Mouse (Mus musculus) brain, embryonic 18.5 days (tissue): ENCODE data around the gene Unc50.
A peak's percentile ranks its signal among the peaks of the same experiment; 100 is the strongest.

Source experiments
- DNase-seq: peaks from one replicate; pipeline ENCODE4 v3.0.0-alpha.2; 2012; ENCODE audit warnings: low read depth, low spot score

Unc50 gene

DNA sequence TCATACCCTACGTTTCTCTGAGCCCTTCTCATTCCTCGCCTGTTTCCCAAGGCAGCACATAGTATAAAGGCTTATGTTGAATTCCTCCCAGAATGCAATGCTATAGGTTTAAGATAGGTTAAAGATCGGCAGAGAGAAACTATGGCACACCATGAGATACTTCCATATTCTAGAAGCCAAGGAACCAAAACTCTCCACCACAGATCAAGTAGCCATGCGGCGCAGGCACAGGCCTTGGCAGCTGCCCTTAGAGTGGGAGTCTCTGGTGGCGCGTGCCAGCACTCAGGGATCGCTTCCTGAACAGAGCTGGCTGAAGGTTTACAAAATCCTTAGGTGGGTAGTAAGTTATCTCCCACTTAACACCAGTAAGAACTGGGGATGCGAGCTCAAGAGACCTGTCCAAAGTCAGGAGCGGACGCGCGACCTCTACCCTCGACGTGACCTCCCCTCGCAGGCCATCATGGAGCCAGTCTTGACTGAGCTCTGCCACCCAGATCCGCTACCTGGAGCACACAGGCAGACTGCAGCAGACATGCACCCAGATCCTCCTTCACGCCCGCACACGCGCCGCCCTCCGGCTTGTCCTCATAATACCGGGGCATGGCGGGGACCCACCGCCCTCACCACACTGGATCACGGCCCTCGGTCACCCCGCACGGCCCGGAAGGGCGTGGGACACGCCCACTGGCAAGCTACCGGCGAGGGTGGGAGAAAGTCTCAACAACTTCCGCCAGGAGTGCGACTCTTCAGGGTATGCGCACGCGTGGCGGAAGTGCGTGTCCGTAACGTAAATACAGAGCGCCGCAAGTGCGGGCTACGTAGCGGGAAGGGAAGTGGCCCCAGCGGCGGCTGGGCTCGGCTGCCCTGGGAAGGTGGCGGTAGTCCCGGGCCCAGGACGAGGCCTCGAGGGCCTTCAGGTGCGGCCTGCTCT, at the start of gene Unc50, which contains the start of gene Coa5:
TSS of gene Unc50 (plus strand) at position 774 of the 931 bp plus-strand sequence.
TSS of gene Coa5 (minus strand) at position 738 of the 931 bp plus-strand sequence.
- peak; percentile 90 for DNase-seq

DNA sequence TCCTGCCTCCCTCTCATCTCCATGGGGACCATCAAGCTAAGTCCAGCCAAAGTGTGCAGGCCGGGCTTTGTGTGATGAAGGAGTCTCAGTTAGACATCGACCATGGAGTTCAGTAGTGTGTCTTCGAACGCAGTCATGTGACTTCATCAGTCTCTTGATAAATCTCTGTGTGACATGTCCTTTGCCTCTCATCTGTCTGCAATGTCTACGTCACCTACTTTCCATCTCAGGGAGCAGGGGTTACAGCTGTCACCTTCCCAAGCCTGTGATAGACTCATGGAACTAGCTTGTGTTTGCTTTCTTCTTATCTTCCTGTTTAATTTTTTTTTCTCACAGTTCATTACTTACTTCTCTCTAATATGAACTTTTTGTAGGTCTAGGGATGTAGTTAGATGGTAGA, 49.0 kb upstream of the Unc50 start:
- DNase-seq, result no peak

DNA sequence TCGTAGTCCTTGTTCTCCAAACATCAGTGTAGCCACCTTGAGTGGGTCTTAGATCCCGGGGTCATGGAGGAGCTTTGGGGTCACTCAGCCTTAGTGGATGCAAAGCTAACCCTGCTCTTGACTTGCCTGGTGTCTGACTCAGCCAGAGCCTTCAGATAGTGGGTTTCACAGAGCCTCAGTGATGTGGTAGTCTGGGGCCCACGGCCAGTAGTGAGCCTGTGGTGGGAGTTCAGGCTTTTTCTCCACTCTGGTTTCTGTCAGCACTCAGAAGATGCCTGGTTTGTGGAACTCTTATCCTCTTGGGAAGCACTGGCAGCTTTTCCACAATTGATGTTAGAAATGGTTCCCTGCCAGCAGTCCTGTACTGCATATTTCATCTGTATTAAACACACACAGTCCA, 45.6 kb upstream of the Unc50 start:
- no peak for DNase-seq

DNA sequence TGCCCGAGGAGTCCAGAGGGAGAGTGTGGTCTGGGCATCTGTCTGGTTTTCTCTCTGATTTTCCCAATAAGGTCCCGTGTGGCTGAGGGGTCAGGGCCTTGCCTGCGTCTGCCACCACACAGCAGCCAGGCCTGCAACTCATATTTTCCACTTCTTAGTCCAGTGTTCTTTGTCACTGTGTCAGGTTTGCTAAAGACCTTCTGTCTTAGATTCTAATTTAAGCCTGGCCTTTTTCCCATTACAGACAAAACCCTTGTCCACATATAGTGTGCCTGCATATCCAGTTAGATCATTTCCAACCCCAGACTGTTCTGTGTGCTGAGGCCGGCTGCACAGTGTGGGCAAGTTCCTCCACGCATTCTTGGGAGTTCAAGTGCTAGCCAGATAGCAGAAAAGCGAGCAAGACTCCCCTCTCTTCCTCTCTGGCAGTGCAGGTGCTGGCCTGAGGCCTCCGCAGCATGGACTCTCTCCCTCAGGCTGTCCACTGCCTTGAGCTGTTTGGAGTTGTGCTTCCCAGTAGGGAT, 43.4 kb upstream of the Unc50 start:
- no peak for DNase-seq

DNA sequence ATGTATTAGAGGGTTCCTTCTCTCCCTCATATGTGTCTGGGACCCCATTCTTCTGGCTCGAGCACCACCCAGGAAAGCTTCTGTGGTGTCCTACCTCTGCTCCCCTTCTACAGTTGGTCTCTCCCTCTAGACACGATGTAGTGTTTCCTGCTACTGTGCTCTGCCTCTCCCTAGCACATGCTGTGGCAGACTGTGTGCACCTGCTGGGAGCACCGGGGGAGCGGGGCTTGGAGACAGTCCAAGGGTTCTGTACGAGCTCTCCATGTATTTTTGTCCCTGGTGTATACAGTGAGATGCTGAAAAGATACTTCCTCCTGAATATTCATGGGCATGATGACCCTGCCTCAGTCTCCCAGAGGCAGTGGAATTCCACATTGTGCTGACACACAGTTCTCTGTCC, 36.8 kb upstream of the Unc50 start:
- no peak for DNase-seq

DNA sequence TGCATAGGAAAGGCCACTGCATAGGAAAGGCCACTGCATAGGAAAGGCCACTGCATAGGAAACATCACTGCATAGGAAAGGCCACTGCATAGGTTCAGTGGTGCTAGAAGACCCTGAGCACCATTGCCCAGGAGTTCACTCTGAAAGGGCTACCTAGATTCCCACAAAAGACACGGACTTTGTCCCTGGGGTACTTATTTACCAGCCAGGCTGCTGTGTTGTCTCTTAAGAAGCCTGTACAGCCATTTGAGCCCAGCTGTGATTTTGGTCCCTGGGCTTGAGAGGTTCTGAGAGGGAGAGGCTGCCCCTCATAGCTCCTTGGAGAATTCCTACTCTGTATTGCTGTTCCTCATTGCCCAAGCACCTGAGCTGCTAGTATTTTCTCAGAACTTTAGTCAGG, 33.5 kb upstream of the Unc50 start:
- DNase-seq, result no peak

DNA sequence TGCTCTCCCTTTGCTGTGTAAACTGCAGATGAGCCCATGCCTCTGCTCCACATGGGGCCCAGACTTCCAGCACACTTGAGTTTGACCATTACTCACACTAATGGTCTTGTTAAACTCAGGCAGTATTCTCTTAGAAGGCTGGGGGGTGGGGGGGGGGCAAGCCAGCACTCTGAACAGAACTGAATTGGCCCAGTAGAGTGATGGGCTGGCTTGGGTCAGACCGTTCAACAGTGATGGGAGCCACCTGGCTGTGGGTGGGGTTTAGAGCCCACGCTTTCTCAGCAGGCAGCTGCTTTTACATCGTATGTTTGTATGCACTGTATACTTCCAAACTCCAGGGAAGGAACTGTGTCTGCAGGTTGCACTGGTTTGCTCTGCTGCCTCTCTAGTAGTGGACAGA, 31.0 kb upstream of the Unc50 start:
- no peak for DNase-seq

DNA sequence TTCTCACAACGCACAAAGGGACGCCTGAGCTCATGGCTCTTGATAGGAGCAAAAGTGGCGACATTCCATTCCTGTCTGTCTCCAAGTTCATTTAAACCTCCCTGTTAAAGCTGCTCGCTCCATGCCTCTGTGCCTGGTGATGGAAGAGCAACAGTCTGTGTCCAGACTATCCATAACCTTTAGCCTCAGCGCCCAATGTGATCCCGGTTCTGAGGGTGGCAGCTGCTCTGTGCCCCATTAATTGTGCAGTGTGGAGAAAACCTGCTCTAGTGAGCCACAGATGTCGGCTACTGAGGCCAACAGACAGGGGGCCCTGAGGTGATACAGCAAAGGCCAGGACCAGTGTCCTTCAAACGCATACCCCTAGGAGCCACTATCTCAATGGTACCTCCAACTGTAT, 30.2 kb upstream of the Unc50 start:
- DNase-seq, result no peak

DNA sequence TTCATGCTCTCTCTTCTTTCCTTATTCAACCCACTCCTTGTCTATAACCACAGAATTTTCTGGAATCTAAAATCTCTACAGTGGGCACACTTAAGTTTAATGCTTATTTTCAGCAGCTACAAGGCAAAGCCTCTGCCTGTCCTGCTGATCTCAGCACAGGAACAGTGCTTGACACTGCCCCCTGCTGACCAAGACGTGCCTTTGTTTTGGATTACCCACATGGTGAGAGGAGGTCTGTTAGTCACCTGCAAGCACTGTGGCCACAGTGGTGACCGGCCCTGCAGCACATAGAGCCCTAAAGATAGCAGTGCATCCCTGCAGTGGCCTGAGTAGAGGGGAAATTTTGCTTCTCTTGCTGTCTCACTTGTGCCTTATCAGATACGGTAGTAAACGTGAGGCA, 28.3 kb upstream of the Unc50 start:
- no peak for DNase-seq

DNA sequence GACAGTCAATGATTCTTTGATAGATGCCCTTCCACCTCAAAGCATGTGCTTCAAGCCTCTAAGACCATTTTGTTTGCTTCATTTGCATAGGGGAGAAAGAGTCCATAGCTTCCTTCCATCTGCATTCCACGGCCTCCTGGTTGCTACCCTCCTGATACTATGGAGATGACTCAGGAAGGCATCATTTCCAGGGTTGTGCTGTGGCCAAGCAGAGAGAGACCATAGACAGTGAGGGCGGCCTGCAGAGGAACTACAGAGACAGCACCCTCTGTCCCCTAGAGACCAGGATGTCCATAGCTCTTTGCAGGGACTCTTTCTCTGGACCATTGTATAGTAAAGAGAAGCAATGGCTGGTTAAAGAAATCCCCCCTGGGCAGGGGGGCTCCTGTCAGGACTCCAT, 24.8 kb upstream of the Unc50 start:
- no peak for DNase-seq

DNA sequence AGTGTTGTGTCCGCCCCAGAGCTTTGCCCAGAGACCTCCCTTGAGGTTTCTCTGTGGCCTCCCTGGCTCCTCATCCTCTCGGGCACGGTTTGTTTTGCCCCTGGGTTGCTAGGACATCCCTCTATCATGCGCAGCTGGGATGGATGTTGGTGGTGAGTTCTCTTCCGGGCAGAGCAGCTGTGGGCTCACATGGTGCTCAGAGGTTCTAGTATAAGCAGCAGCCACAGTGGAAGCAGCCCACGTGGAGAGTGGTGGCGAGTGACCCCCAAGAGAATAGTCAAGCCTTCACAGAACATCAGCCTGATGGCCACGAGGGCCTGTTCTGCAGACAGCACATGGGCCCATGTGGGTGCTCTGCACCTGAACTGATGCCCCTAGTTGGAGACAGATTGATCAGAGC, 22.7 kb upstream of the Unc50 start:
- DNase-seq, result no peak

DNA sequence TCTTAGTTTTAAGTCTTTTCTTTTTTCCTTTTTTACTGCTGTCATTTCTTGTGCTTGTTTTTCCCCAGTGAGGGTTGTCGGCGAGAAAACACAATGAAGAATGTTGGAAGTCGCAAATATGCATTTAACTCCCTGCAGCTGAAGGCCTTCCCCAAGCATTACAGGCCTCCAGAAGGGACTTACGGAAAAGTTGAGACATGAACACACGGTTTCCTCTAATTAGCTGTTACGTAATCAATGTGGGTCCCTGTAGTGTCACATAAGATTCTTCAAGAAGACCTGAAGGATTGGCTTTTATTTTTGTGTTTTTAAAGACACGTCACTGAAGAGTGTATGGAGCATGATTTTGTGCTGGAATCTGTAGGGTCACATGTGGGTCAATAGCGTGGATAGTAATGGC, 21.9 kb upstream of the Unc50 start:
- no peak for DNase-seq

DNA sequence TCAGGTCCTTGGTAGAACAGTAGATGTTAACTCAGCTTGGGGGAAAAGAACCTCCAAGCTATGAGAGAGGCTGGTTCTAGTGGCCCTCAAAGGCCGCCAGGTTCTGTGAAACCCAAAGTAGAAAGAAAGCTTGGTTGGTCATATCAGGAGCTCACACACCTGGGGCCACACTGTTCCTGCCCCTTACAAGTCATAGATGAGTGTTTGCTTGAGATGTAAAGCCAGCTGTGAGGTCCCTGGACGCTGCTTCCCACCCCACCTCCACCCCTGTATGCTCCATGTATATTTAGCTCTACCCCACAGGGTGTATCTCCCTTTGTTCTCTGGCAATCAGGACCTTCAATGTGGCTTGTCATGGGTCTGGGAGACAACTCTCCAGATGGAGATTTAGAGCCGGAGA, 21.3 kb upstream of the Unc50 start:
- no peak for DNase-seq

DNA sequence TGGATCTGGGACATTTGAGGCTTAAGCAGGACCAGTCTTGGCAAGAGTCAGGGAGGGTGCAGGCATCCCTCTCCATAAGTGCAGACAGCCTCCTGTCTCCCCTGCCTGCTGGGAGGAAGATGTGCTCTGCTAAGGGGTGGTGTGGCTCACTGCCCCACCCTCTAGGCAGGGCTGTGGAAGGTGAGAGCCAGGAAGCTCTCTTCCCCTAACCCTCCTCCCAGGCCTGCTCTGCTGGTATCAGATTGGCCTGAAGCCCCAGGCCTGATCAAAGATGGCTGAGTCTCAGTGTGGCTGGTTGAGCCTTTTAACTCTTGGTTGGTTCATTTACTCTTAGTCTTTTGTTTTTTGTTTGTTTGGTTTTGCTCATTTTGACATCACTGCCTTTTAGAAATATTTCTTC, 20.3 kb upstream of the Unc50 start:
- DNase-seq, result no peak

DNA sequence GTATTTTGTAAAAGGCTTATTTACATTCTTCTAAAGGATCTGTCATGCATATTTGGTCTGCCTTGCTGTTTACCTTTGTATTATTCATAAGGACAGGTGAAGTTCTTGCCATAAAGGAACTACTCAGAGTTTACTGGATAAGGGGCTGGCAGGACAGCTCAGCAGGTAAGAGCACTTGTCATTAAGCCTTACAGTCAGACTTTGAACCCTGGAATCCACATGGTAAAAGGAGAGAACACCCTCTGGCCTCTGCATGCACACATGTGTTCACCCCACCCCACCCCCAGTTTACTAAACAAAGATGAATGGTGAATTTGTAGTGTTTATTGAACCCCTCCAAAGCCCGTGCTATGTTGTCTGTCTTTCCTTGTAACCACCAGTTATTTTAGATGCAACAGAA, 14.5 kb upstream of the Unc50 start:
- no peak for DNase-seq

DNA sequence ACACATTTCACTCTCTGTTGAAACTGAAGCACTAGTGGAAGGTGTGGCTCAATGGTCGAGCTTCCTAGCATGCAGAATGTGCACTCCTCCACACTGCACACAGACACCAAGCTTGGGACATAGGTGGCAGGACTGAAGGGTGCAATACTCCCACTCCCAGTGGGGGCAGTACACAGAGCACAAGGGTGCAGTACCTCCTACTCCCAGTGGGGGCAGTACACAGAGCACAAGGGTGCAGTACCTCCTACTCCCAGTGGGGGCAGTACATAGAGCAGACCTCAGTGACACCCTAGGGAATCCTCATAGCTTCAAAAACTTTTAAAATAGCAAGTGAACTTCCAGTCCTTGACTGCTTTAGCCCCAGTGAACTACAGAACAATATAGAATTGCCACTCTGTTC, 10.5 kb upstream of the Unc50 start:
- no peak for DNase-seq

DNA sequence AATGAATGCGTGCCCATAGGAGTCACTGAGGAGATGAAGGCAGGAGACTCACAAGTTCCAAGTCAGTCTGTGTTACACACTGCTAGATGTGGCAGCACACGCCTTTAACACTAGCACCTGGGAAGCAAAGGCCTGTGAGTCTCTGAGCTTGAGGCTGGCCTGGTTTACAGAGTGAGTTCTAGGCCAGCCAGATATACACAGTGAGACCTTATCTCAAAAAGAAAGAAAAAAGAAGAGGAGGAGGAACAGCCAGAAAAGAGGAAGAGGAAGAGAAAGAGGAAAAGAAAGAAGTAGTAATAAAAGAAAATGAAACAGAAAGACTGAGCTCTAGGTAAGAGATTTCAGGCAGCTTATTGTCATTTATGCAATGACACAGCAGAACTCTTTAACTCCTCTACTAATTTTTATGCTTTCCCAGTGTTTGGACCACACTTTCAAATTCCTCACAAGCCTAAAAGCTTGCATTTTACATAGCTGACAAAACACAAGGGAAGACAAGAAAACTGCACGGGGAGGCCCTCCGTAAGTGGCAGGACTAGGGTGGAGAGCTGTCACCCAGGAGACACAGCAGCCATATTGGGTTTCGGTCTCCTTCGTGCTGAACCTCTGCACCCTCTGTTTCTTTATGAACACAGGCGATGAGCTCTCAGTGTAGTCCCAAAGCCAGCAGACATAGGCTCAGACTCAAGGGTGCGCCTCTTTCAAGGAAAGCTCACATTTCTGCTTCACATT, 2.6 kb upstream of the Unc50 start:
- DNase-seq, result no peak

DNA sequence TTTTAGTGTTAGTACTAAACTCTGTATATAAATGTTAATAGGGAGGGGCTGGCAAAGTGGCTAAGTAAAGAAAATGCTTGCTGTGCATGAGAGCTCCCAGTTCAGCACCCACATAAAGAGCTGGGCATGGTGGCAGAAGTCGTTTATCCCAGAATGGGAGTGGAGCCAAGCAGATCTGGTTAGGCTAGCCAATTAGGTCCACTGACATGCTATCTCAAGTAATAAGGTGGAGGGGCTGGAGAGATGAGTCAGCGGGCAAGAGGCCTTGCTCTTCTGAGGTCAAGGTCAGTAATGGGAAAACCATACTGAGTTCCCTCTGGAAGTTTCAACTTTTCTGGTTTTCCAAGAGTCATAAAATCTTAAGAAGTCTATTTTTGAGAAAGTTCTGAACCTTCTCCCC, 1.0 kb upstream of the Unc50 start:
- no peak for DNase-seq

DNA sequence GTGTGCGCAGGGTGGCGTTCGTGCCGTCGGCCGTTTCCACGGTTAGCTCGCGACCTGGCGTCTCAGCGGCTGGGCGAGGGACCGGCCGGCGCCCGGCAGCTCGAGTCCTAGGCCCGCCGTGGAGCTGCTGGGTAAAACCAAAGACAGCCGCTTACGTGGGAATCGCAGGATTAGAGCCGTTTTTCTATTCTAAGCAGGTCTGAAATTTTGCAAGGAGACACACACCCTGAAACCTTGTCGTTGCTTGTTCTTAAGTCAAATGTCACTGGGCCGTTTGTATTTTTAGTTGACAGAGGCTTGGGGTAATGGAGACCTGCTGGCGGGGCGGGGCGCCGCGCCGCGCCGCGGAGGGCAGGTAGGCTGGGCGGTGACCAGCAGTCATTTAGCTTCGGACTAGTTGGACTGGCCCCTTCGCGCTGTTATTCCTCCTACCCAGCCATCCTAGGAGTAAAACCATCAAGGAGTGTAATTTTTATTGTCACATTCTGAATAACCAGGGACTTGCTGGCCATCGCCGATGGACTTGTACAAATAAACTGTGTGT, 430 bp downstream of the Unc50 start:
- DNase-seq, result peak; percentile 10

DNA sequence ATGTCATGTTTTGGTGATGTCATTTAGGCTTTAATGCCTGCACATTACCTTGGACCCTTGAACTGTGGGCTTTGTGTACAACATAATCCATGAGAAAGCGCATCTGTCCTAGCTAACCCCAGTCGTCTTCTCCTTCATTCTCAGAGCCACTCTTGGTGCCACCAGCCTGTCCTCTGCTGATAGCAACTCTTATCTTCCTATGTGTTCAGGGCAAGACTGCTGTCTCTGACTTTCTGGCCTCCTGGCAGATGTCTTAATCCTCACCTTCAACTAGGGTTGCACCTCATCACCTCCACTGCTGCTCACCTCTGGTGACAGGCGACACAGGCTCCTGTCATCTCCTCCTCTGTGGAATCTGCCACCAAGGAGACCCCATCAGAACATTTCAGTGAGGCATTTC, 6.5 kb downstream of the Unc50 start:
- no peak for DNase-seq

DNA sequence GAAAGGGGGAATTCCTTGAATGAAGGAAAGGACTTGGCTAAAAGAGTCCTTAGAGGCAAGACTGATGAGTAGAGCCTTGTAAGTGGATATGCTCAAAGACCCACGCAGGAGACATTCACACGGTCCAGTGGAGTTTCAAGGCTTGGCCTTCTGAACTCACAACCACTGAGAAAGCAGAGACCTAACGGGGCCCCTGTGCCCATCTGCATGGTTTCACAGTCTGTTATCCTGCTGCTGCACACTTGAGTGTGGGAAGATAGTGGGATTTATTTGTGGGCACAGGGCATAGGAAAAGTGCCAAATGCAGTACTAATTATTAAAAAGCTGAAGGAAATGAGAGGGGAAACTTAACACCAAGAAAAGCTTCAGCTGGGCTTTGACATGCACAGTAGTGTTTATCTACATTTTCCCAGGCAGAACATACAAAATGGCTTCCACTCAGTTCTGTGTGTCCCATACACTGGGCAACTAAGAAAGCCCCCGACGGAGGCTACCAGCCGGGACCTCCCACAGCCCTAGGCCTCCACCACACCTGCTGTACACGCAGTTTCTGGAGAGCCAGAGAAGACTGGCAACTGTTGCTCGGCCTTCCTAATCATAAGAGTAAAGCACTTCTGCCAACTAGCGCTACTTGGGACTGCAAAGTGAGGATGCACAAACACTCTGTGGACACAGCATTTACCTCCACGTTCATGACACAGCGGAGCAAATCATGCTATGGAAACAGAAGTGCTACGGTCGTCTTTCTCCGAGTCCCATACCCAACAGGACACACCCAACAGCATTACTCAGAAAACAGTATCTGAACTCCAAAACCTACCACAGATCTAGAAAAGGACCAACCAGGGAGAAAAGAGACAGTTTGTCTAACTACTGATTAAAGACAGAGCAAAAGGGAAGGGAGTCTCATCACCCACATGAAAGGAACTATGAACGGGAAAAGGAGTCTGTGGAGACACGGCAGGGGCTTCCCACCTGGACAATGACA, 13.2 kb downstream of the Unc50 start:
- no peak for DNase-seq
